Mouse (Mus musculus) megakaryocyte, embryonic 14.5 days (primary cell): ENCODE results near the gene Ahnak2.

Source experiments
- FLI1 ChIP-seq: IDR thresholded peaks from 2 replicates; pipeline ENCODE4 v1.6.1; 2012; ENCODE audit warnings: low read length, inconsistent platforms, mixed read lengths
- GATA1 ChIP-seq: IDR thresholded peaks from 3 replicates; pipeline ENCODE4 v1.6.1; 2012; ENCODE audit warnings: mixed read lengths, low read length, inconsistent platforms, borderline replicate concordance

DNA sequence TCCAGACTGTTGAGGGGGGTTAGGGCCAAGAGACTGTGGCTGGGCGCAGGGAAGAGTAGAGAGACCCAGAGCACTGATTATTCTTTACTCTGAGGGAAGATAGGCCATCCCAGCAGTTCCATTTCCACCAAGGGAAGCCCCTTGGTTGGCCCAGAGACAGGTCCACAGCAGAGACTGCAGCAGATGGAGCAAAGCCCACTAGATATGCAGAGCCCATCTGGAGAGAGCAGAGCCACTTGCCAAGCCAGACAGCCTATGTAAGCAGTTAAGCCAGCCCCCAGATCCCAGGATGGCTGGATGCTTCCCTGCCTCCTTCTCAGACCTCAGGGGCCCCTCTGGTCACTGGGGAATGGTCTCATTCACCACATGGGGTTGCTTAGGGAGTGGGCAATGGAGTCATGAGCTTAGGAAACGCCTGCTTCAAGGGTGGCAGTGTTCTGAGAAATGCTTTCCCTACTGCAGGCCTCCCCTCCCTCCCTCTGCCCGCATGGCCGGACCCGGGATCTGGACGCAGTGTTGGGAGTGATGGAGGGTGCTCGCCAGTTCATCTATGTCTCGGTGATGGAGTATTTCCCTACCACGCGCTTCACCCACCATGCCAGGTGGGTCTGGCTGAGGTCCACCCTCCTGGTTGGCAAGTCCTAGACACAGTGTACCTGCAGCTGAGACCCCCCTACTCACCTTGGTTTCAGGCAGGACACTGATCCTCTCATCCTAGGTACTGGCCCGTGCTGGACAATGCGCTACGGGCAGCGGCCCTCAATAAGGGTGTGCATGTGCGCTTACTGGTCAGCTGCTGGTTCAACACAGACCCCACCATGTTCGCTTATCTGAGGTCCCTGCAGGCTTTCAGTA, 35.2 kb downstream of the Ahnak2 start:
- TF ChIP-seq FLI1 (no peak), GATA1 (no peak)
